Mouse (Mus musculus): ENCODE results near the gene Lipc. TPM values are rescaled to one million over a fixed set of nuclear protein-coding genes. Genes with fewer than 3 reads are reported as not detected.

The Lipc gene
- polyA plus RNA-seq, 1 experiment: 0.08 TPM

DNA sequence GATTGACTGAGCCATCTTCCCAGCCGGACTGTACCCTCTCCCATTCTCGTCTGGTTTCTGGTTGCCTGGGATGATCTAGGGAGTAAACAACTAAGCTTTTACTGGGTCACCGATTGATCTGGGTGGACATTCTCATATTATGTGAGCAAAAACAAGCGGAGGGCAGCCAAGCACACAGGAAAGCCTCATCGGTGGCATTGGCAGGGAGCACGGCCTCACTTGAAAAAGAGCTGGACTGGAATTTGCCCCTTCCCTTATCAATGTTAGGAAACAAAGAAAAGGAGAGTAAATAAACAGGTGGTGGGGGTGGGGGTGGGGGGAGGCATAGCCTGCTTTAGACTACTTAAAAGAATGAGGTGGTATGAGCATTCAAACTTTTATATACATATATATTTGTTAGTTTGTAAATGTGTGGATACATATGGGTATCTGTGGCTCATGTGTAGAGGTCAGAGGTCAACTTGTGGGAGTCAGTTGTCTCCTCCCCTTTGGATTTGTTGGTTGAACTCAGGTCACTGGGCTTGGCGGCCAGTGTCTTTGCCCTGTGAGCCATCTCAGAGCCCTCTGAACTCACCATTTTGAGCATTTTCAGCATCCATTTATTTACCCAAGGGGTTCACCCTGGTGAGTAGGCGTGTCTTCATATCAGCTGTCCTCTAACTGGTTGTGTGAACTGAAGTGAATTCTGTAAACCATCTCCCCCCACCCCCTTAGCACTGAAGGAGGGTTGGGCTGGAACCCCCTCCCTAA is 12.1 kb downstream of the Lipc start:
- no peak overlapping the region for H3ac ChIP-seq (ENCODE audit: control insufficient read depth, insufficient read length)
- no peaks in the 10 kb centered on the region for H3K79me2 ChIP-seq (ENCODE audit: control insufficient read depth, insufficient read depth)
- no peak for TF ChIP-seq USF1 (IDR thresholded peaks at IDR 0.05; ENCODE audit: low read depth)
- TF ChIP-seq E2F4 (IDR thresholded peaks at IDR 0.05; ENCODE audit: insufficient read depth): no peak
- no peak for TF ChIP-seq POLR2AphosphoS2 (IDR thresholded peaks at IDR 0.05; ENCODE audit: insufficient read length, low read depth)
- TF ChIP-seq TCF12 (IDR thresholded peaks at IDR 0.05; ENCODE audit: insufficient read depth, poor library complexity, severe bottlenecking): no peak
- TF ChIP-seq SRF (IDR thresholded peaks at IDR 0.05; ENCODE audit: control insufficient read depth, insufficient read length, low read depth): no peak
- no peak for TF ChIP-seq MAX (IDR thresholded peaks at IDR 0.05; ENCODE audit: low read depth)
- no peak for TF ChIP-seq CEBPB (IDR thresholded peaks at IDR 0.05; ENCODE audit: insufficient read depth, poor library complexity, severe bottlenecking)
- no peak for TF ChIP-seq POLR2A (IDR thresholded peaks at IDR 0.05; ENCODE audit: insufficient read length, low read depth)
- TF ChIP-seq TCF3 (IDR thresholded peaks at IDR 0.05; ENCODE audit: insufficient read length, low read depth): no peak
- TF ChIP-seq MYOD1 (IDR thresholded peaks at IDR 0.05; ENCODE audit: control insufficient read depth in 1 of 3, insufficient read length in 2 of 3, low read depth in 2 of 3): no peak
- TF ChIP-seq MYOG (IDR thresholded peaks at IDR 0.05; ENCODE audit: control insufficient read depth in 1 of 3, insufficient read depth in 1 of 3, insufficient read length in 2 of 3, low read depth in 2 of 3): no peak
- TF ChIP-seq REST (IDR thresholded peaks at IDR 0.05; ENCODE audit: insufficient read depth, insufficient read length): no peak
- H3K27me3 ChIP-seq (ENCODE audit: control insufficient read depth, insufficient read depth, insufficient read length): no peaks in the 10 kb centered on the region
- H3K36me3 ChIP-seq (ENCODE audit: control insufficient read depth, insufficient read depth): no peaks in the 10 kb centered on the region
- no peak overlapping the region for H3K4me3 ChIP-seq
- no peak overlapping the region for H3K4me2 ChIP-seq (ENCODE audit: low read depth)

- no peak for TF ChIP-seq MAX (IDR thresholded peaks at IDR 0.05; ENCODE audit: low read depth)
- TF ChIP-seq TCF12 (IDR thresholded peaks at IDR 0.05; ENCODE audit: insufficient read depth, poor library complexity, severe bottlenecking): no peak
- TF ChIP-seq CEBPB (IDR thresholded peaks at IDR 0.05; ENCODE audit: insufficient read depth, poor library complexity, severe bottlenecking): no peak
- TF ChIP-seq MYOD1 (IDR thresholded peaks at IDR 0.05; ENCODE audit: control insufficient read depth in 1 of 3, insufficient read length in 2 of 3, low read depth in 2 of 3): no peak
- no peak for TF ChIP-seq POLR2A (IDR thresholded peaks at IDR 0.05; ENCODE audit: insufficient read length, low read depth)
- TF ChIP-seq SRF (IDR thresholded peaks at IDR 0.05; ENCODE audit: control insufficient read depth, insufficient read length, low read depth): no peak
- TF ChIP-seq TCF3 (IDR thresholded peaks at IDR 0.05; ENCODE audit: insufficient read length, low read depth): no peak
- no peak for TF ChIP-seq USF1 (IDR thresholded peaks at IDR 0.05; ENCODE audit: low read depth)
- no peak for TF ChIP-seq POLR2AphosphoS2 (IDR thresholded peaks at IDR 0.05; ENCODE audit: insufficient read length, low read depth)
- no peak for TF ChIP-seq REST (IDR thresholded peaks at IDR 0.05; ENCODE audit: insufficient read depth, insufficient read length)
- no peak for TF ChIP-seq MYOG (IDR thresholded peaks at IDR 0.05; ENCODE audit: control insufficient read depth in 1 of 3, insufficient read depth in 1 of 3, insufficient read length in 2 of 3, low read depth in 2 of 3)
- TF ChIP-seq E2F4 (IDR thresholded peaks at IDR 0.05; ENCODE audit: insufficient read depth): no peak
- Histone ChIP-seq H3K27me3 (ENCODE audit: control insufficient read depth, insufficient read depth, insufficient read length) (no peaks in the 10 kb centered on the region), H3K36me3 (ENCODE audit: control insufficient read depth, insufficient read depth) (no peaks in the 10 kb centered on the region), H3ac (ENCODE audit: control insufficient read depth, insufficient read length) (no peak overlapping the region), H3K4me2 (ENCODE audit: low read depth) (no peak overlapping the region), H3K4me3 (no peak overlapping the region), H3K79me2 (ENCODE audit: control insufficient read depth, insufficient read depth) (no peaks in the 10 kb centered on the region)
These were observed 13.2 kb downstream of the Lipc start for GRCm38 (mm10) chr9:70938850-70939249.

DNA sequence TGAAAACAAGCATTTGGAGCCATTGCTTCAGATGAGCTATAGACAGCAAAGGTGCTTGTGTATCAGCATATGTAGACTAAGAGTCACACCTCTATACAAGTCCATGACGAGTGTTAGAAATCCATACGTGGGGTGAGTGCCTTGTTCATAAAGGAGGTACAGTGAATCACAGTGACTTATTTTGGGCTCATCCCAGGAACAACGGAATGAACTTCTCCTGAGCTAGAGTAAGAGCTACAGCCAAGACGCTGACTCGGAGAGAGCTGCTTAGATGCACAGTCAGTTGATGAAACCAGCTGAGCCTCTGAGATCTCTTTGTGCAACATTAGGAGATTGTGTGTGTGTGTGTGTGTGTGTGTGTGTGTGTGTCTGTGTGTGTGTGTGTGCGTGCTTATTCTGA is 13.9 kb downstream of the Lipc start:
- Histone ChIP-seq H3K4me2 (ENCODE audit: low read depth) (no peak overlapping the region), H3K4me3 (no peak overlapping the region), H3K36me3 (ENCODE audit: control insufficient read depth, insufficient read depth) (no peaks in the 10 kb centered on the region), H3ac (ENCODE audit: control insufficient read depth, insufficient read length) (no peak overlapping the region), H3K27me3 (ENCODE audit: control insufficient read depth, insufficient read depth, insufficient read length) (no peaks in the 10 kb centered on the region), H3K79me2 (ENCODE audit: control insufficient read depth, insufficient read depth) (no peaks in the 10 kb centered on the region)
- no peak for TF ChIP-seq POLR2A (IDR thresholded peaks at IDR 0.05; ENCODE audit: insufficient read length, low read depth)
- TF ChIP-seq MYOG (IDR thresholded peaks at IDR 0.05; ENCODE audit: control insufficient read depth in 1 of 3, insufficient read depth in 1 of 3, insufficient read length in 2 of 3, low read depth in 2 of 3): no peak
- TF ChIP-seq MYOD1 (IDR thresholded peaks at IDR 0.05; ENCODE audit: control insufficient read depth in 1 of 3, insufficient read length in 2 of 3, low read depth in 2 of 3): no peak
- no peak for TF ChIP-seq POLR2AphosphoS2 (IDR thresholded peaks at IDR 0.05; ENCODE audit: insufficient read length, low read depth)

DNA sequence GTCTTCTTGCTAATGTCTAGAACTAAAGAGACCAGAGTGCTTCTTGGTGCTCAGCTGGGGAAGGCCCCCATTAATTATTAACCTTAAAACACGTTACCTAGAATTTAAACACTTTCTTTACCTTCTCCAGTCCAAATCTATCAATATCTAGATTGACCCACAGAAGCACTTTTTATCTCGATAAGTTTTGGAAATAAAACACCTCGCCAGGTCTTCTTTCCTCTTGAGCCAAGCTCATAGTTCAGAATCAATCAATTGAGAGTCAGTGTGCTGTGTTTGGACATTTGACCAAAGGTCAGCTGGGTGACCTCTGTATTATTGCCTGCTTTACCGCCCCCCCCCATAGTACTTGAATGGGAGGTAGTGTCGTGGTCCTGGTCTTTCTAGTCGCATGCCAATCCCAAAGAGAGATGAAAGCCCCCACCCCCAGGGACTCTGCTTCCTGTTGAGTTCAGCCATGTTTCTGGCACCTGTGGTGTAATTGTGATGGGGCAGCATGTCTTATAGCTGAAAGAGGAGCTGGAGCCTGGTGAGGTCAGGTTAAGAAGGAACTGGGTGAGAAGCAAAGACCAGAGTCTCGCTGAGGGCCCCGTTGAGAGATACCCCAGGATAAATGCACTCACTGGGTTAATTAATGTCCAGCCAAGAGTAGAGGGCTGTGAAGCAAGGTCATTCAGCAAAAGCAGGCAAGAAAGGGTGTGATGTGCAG is 17.3 kb downstream of the Lipc start:
- TF ChIP-seq E2F4 (IDR thresholded peaks at IDR 0.05; ENCODE audit: insufficient read depth): no peak

GRCm38 (mm10) chr9:70930641-70931020 is 21.4 kb downstream of the Lipc start:
- Histone ChIP-seq H3K4me3 (no peak overlapping the region), H3K27me3 (ENCODE audit: control insufficient read depth, insufficient read depth, insufficient read length) (no peaks in the 10 kb centered on the region), H3ac (ENCODE audit: control insufficient read depth, insufficient read length) (no peak overlapping the region), H3K79me2 (ENCODE audit: control insufficient read depth, insufficient read depth) (no peaks in the 10 kb centered on the region), H3K36me3 (ENCODE audit: control insufficient read depth, insufficient read depth) (no peaks in the 10 kb centered on the region), H3K4me2 (ENCODE audit: low read depth) (no peak overlapping the region)
- TF ChIP-seq E2F4 (IDR thresholded peaks at IDR 0.05; ENCODE audit: insufficient read depth): no peak
- no peak for TF ChIP-seq USF1 (IDR thresholded peaks at IDR 0.05; ENCODE audit: low read depth)
- no peak for TF ChIP-seq TCF3 (IDR thresholded peaks at IDR 0.05; ENCODE audit: insufficient read length, low read depth)
- no peak for TF ChIP-seq REST (IDR thresholded peaks at IDR 0.05; ENCODE audit: insufficient read depth, insufficient read length)
- no peak for TF ChIP-seq POLR2A (IDR thresholded peaks at IDR 0.05; ENCODE audit: insufficient read length, low read depth)
- TF ChIP-seq MYOD1 (IDR thresholded peaks at IDR 0.05; ENCODE audit: control insufficient read depth in 1 of 3, insufficient read length in 2 of 3, low read depth in 2 of 3): no peak
- TF ChIP-seq MYOG (IDR thresholded peaks at IDR 0.05; ENCODE audit: control insufficient read depth in 1 of 3, insufficient read depth in 1 of 3, insufficient read length in 2 of 3, low read depth in 2 of 3): no peak

More for the DNA sequence above, 17.3 kb downstream of the Lipc start:
- H3K36me3 ChIP-seq (ENCODE audit: control insufficient read depth, insufficient read depth): no peaks in the 10 kb centered on the region
- no peak overlapping the region for H3K4me2 ChIP-seq (ENCODE audit: low read depth)
- H3K4me3 ChIP-seq: no peak overlapping the region
- H3K27me3 ChIP-seq (ENCODE audit: control insufficient read depth, insufficient read depth, insufficient read length): no peaks in the 10 kb centered on the region
- no peaks in the 10 kb centered on the region for H3K79me2 ChIP-seq (ENCODE audit: control insufficient read depth, insufficient read depth)
- no peak overlapping the region for H3ac ChIP-seq (ENCODE audit: control insufficient read depth, insufficient read length)

Measured in myocyte (in vitro differentiated cells).